21 mouse cellular contexts compared by ENCODE assay signal in the genomic region with DNA sequence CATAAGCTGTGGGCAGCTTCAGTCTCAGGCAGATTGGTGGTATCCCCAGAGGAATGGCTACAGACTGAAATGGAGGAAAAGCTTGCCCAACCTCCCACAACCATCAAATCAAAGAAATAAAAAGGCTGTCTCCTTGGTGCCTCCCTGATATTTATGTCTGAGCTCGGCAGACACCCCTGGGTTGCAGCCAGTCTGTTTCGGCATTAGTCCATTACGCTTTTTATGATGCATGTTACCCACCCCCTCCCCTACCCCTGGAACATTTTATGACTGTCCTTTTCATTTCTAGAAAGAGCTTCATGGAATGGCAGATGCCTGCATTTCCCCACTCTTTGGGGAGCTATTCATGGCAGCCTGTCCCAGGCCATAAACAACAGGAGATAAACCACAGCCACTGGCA.
"Had no signal": no experiment of that assay in that cellular context is flagged by ENCODE, and none has a peak within 500 bp of the region (broad histone marks: within the 10 kb centered on the region; RNA-seq: fewer than 3 reads in every experiment).

No protein-coding gene starts in this region.

- H3K36me3 ChIP-seq: liver, embryonic 13.5 days; liver, embryonic 15.5 days; lung, embryonic 15.5 days; midbrain, embryonic 12.5 days; stomach, embryonic 15.5 days had no signal

- DNase-seq: liver; liver, embryonic 13.5 days; liver, postnatal 0 days; lung, adult 2 months; lung, postnatal 14 days; lung, postnatal 36 days; midbrain, embryonic 14.5 days; right cerebral cortex, postnatal 14 days; thymus, adult 2 months; thymus, postnatal 25 days; thymus, postnatal 4 days had no signal

- H3K27ac ChIP-seq: liver, embryonic 13.5 days; liver, embryonic 15.5 days; lung, embryonic 15.5 days; macrophage; midbrain, embryonic 12.5 days; stomach, embryonic 15.5 days; stomach, postnatal 0 days had no signal

- H3K27me3 ChIP-seq: liver, embryonic 13.5 days; liver, embryonic 15.5 days; lung, embryonic 15.5 days; stomach, embryonic 15.5 days had no signal

- H3K9ac ChIP-seq: liver, embryonic 13.5 days; liver, embryonic 15.5 days; liver, postnatal 0 days; lung, embryonic 15.5 days; midbrain, embryonic 12.5 days; stomach, embryonic 15.5 days had no signal

- ATAC-seq: liver, postnatal 0 days; lung, postnatal 0 days; midbrain, embryonic 16.5 days had no signal

- H3K4me1 ChIP-seq: liver, embryonic 15.5 days; lung, embryonic 15.5 days had no signal

- H3K9me3 ChIP-seq: liver, embryonic 13.5 days; liver, embryonic 15.5 days; lung, embryonic 15.5 days; midbrain, embryonic 12.5 days; stomach, embryonic 15.5 days had no signal

- H3K4me3 ChIP-seq: liver, embryonic 13.5 days; liver, embryonic 15.5 days; lung, embryonic 15.5 days; midbrain, embryonic 12.5 days; myocyte; stomach, embryonic 15.5 days had no signal

- H3K4me2 ChIP-seq: liver, embryonic 11.5 days; liver, embryonic 13.5 days; liver, embryonic 15.5 days; lung, embryonic 15.5 days; midbrain, embryonic 12.5 days; stomach, embryonic 15.5 days had no signal
